Mouse (Mus musculus) lung, postnatal 25 days (tissue): ENCODE measurements at regions not wholly inside any gene's neighbourhood (a gene's known extent, or its start where the extent isn't known, plus 50 kb on each side); places are given as distances from the start of the nearest gene placed in this dataset.

Experiments used
- DNase-seq: peaks from one replicate; pipeline ENCODE4 v3.0.0; 2022; ENCODE audit warnings: low spot score

DNA sequence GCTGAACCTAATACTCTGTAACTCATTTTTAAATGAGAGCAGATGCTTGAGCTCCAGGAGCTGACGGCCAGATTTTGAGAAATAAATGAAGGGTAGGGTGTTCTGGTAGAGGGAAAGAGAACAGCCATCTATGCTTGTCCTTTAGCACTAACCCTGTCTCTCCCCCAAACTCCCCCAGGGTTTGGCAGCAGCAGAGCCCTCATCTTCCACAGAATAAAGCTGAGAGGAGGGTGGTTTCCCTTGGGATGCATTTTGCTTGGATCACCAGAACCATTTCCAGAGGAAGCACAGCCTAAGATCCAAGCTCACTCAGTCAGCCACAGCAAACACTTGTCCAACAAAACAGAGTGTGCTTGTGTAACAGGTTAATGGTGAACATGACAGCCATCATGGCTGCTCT lies 464.8 kb upstream of the Marcks start:
- DNase-seq: no peak

DNA sequence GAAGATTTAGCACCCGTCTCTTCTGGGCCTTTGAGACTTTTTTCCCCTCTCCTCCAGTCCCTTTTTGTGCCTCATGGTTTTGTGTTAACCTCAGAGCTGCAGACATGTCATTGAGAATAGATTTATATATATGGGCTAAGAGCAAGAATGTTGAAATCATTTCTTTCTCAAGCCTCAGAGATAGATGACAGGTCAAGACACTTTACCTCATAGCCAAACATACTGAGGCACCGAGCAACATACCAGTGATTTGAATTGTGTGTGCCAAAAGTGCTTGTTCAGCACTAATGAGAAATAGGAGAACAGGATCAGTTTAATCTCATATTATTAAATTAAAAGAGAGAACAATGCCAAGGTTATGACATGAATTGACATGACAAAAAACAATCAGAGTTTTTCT lies 464.2 kb upstream of the Marcks start:
- DNase-seq: no peak

DNA sequence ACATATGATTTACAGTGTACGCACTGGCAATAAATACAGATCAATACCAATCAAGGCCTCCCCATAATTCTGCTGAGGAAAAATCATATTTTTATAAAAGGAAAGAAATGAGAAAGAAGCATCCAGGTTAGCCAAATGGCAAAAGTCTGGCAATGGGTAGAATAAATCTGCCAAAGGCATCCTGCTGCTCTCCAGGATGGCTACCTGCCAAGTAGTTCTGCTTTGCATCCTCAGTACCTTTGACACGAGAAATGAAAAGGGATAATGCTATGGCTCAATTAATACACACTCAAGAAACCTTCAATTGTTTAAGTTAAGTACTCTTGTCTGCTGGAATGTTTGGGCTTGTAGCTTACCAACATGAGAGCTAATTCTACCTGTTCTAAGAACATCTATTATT lies 451.2 kb upstream of the Marcks start:
- DNase-seq: no peak

DNA sequence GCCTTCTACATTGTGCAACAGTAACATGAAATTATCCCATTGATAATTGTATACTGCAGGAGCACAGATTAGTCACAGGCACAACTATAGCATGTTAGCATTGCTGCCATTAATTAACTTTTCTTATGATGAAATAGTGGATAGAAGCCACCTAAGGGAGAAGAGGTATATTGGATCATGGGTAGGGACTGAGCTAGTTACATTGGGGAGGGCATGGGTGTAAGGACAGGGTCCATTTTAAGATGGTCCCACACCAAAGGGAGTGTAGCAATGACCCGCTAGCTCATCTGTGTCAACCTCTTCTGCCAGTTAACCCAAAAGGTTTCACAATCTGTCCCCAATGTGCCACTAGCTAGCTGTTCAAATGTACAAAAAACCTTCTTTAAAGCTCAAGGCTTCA lies 450.3 kb upstream of the Marcks start:
- no peak for DNase-seq

DNA sequence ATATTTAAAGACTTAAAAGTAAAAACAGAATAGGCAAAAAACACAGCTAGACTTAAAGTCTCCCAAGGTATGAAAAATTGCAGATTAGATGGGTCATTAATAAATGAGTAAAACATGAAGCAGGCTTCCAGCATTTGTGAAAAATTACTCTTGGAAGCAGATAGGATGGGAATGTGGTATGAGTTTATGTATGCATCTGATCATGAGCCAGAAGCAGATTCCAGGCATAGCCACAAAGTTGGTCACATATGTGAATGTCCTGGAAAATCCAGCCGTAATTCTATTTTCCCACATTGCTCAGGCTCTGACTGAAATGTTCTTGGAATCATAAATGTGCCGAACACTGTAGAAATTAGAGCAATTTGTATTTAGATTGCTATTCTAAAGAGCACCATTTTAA lies 432.5 kb upstream of the Marcks start:
- no peak for DNase-seq

DNA sequence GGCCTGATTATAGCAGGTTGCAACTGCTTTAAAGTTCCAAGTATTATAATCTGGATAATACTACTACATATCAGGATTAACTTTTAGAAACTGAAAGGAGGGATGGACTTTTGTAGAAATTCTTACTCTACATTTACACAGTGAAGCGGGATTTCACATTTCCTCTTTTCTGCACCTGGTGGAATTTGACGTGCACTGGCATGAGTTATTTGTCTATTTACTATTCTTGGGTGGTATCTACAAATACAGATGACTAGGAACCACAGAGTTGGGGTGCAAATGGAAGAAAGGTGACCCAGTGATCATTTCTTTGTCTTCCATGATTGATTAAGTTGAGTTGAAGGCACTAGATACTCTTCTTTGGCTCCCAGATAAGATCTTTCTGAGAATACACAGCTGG lies 423.0 kb upstream of the Marcks start:
- DNase-seq: no peak

DNA sequence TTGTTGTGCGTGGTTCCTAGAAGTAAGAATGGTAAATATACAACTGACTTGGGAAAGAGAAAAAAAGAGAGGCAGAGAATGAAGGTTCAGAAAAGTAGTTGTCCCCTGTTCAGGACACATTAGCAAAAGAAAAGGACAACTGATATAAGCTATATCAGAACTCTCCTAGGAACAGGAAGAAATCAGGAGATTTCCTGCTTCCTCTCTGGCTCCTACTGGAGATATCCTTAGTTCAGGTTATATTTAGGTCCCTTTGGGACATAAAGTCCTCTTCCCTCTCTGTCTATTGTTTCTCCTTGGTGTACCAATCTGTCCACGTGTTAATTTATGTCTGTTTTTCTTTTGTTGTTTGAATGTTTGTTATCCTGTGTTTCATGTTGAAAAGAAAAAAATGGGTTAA lies 410.7 kb upstream of the Marcks start:
- DNase-seq: no peak

DNA sequence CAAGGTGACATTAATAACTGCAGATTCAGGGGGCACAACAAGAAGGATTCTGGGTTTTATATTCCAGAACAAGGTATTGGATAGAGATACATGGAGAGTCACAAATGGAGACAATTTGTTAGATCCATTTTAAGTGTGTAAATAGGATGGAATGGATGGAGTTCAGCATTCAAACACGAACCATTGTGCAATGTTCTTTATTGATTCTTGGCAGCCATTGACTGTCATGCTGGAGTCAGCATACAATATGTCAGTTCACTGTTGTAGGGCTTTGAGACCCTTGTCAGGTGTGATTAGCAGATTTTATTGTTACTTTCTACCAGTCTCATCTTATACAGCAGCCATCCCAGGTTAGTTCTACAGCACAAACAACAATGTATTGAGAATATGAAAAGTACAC lies 402.0 kb upstream of the Marcks start:
- no peak for DNase-seq

DNA sequence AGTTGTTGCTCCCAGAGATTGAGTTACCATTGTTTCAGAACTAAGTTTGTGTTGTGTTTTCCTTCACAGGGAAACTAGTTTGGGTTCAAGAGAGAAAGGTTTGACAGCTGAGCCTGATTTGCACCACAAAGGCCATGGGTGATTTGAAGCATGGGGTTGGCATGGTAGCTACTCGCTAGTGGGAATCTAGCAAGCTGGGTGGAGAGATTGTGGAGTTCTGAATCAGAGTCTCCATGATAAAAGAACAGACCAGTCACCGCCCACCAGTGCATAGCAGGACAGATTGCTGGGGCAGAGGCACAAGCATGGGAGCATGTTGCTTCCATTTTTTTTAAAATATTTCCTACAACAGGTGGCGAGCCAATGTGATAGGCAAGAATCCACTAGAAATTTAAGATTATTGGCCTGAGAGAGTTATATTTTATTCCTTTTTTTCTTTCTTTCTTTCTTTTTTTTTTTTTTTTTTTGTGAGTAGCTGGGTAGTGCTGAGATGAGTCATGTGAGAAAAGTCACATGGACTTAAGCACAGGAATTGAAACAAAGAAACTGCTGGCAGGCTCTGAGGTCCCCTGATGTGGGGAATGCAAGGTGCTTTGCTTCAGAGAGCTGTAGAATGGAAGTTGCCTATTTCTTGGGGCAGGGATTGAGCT lies 367.4 kb upstream of the Marcks start:
- DNase-seq: no peak

DNA sequence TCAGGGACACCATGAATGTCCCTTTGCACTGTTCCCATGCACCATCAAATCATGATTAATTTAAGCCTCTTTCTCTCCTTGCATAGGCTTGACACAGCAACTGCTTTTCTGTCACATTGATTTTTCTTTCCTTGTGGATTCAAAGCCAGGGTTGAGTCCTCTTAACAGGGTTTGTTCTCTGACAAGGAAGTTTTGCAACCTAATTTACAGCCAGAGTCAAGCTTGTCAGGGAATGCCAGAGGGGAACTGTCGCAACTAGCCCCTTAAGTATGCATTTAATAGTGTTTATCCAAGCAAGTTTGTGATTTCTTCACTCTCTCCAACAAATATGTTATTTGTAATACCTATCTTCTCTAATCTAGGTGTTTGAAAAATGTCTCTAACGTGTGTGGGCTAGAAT lies 365.7 kb upstream of the Marcks start:
- DNase-seq: peak; percentile 37

DNA sequence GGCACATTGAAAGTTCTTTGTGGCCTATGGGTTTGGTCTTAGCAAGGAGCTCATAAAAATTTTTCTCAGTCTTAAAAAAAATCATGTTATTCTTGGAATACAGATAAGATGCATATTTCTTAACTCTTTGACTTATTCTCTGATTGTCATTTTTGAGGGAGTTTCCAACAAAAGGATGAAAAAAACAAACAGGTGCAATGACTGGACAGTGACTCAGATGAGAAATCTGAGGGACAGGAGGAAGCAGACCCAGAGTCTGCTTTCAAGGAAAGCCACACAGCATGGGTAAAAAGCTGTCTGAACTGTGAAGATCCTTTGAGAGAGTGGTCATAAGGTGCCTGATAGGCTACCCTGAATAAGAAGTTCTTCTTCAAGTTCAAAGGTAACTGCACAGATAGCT lies 363.8 kb upstream of the Marcks start:
- no peak for DNase-seq

DNA sequence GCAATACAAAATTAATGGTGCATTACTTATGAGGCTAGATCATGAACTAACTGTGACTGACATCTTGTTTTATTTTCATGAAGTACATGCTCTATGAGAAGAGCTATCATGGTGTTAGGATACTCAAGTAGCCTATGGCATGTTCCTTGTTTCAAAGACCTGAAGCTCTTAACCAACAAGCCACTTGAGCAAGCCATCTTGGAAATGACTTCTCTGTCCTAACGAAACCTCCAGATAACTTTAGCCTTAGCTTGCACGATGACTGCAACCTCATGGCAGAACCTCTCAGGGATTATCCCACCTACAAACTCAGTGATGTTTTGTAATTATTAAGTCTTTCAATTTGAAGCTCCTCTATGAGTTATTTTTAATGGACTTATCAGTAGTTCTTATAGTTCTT lies 362.3 kb upstream of the Marcks start:
- DNase-seq: no peak

DNA sequence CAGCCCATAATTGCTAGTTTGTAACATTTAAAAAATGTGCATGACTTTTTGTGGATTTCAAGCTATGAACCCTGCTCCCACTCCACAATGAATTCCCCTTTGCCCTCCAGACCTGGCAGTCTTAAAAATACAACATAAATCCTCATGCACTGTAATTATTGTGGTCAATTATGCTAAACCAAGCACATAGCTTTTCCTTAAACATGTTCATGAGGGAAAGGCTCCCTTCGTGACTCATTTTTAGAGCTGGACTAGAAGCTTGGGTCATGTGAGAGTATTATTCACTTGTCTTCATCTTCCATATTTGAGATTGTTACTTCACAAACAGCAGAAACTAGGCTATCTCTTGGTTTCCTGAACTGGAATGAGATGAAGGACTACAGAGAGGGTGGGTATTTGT lies 356.7 kb upstream of the Marcks start:
- DNase-seq: no peak

DNA sequence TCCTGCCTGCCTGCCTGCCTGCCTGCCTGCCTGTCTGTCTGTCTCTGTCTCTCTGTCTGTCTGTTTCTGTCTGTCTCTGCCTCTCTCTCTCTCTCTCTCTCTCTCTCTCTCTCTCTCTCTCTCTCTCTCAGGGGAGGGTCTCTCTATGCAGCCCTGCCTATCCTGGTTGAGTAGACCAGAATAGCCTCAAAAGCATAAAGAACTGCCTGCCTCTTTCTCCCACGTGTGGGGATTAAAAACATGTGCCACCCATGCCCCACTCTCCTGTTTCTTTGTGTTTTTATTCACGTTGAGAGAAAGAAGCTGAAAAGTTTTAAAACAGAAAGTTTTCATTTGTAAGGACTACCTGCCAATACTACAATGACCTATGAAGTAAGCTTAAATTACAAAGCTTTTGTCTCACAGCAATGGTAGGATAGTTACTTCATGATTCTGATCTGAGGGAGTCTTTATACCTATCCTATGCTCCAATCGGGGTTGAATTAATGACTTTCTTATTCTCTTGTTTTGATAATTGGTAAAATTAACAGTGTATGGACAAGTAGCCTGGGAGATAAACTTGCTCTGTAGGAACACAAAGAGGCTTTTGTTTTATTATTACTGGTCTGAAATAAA lies 355.9 kb upstream of the Marcks start:
- DNase-seq: no peak

DNA sequence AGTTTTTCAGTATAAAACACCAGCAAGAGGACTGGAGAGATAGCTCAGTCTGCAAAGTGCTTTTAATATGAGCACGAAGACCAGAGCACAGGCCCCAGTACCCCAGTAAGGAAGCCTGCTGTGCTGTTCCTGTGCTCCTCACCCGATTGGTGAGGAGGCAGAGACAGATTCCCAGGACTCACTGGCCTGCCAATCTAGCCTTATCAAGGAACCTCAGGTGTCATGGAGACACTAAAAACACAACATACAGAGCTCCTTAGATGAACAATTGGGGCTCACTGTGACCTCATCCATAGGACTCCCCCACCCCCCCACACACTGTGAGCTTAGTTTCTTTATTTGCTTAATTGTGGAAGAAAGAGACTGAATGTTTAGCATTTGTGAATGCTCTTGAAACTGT lies 355.4 kb upstream of the Marcks start:
- DNase-seq: no peak

DNA sequence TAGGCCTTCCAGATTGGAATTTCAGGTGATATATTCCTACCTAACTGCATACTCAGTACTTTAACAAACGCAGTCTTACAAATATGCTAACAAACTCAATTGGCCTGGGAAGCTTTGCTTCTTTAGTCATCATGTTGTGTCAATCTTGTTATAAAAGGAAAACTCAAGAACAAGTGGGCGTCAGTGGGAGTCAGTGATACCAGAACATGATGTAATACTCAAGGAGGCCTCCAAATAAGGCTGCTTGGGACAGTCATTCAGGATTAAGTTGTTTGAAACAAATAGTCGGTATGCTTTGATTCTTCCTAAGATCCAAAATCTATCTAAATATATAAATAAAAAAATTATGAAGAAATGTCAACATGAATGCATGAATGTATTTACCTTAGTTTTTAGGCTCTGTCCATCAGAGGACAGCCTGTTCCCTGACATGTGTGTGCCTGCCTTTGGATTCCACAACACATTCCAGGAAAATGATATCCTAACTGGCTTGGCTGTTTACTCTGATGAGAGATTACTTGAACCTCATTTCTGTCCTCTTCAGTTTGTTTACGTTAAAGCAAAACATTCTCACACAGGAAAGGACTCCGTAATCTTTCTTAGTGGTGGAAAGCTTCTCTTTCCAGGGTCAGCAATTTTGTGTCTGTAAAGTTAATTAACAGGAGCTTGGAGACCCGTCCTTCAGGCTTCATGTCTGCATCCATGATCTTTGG lies 345.7 kb upstream of the Marcks start:
- peak; percentile 73 for DNase-seq

DNA sequence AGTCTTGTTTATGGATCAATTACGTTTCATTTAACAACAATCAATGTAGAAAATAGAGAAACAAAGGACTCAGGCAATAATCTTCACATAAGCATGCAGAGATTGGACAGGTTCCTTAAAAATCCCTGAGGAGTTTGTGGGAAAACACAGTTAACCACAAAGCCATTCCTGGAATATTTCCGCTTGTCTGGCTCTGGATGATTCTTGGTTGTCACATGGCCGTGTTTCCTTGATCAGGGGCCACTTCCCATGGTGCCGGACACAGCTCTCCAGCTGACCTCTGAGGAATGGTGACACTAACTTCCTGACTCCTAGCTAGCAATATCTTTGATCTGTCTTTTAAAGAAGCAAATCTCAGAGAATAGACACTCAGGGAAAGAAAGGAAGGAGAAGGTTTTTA lies 344.8 kb upstream of the Marcks start:
- peak; percentile 51 for DNase-seq

DNA sequence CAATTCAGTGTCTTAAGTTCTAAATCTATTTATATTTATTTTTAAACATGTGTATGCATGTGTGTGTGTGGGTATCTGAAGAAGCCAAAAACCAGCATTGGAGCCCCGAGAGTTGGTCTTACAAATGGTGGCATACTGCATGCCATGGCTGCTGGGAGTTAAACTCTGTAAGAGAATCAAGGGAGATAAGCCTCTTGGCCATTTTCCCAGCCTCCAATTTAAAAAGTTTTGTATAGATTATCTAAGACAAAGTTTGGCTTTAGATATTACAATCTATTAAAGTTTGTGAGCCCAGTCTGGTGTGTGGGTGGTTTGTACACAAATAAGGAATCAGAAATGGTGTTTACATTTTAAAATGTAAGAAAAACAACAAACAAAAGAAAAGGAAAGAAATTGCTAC lies 343.2 kb upstream of the Marcks start:
- DNase-seq: no peak

DNA sequence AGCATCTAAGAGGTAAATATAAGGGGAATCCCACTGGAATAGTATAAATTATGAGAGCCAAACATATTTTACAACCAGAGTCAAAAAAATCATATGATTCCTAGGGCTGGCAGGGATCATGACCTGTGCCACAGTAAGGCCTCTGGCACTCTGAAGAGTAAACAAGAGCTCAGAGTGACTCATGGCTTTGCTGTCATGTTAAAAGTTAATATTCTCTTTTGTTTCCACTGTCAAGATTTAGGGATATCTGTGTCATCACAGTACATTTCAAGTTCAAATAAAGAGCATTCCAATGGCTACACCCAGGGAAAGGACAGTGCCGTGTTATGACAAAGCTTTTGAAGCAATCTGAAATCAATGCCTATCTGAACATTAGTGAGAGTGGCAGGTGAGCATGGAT lies 341.6 kb upstream of the Marcks start:
- no peak for DNase-seq

DNA sequence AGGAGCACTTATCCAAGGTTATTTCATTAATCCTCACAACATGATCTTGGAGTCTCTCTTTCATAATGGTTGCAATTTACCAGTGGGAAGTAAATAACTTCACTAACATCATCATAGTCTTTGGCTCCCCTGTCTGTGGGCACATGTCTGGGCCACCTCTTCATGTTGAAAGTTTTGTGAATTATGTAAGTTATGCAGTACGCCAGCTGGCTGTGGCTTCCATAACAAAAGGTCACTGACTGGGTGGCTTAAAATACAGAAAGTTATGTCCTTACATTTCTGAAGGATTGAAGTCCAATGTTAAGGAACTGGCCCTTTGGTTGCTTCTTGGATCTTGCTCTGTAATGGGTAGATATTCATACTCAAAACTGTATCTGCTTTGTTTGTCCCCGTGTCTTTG lies 339.4 kb upstream of the Marcks start:
- peak; percentile 29 for DNase-seq

DNA sequence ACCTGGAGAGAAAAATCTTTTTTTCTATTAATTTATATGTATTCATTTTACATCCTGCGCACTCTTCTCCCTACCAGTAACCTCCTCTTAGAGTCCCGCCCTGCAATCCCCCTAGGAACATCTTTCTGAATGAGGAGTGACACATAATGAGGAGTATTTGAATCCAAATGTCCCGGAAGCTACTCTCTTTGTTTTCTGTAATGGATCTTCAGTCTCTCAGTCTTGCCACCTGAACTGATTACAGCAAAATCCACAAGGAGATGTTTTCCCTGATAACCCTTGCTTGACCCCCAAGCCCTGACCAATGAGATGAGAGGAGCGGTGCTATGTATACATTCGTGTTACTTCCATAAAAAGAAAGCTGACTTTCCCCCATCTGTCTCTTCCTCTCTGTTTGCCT lies 334.4 kb upstream of the Marcks start:
- DNase-seq: no peak

DNA sequence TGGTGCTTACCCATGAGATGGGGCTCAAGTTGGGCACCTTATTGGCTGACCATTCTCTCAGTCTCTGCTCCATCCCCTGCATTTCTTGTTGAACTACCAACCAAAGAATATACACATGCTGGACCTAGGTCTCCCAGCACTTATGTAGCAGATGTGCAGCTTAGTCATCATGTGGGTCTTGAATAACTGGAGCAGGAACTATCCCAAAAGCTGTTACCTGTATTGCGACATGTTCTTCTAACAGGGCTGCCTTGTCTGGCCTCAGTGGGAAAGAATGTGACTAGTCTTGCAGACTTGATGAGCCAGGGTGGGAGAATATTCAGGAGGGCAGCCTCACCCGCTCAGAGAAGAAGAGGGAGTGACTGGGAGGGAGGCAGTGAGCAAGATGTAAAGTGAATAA lies 318.7 kb upstream of the Marcks start:
- no peak for DNase-seq

DNA sequence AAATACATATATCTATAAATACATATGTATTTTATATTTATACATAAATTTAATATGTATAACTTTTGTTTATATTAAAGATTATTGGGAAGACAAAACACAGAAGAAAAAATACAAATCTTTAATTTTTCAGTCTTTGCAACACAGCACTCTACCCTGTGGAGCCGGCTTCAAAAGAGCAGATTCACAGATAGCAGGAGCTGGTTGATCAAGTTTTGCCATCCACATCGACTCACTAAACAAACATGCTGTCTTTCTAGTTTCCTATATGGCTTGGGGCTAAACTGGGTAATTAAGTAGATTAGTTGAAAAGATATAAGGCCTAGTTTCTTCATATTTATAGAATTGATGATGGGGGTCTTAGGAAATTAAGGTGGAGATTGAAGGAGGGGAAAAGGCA lies 311.2 kb upstream of the Marcks start:
- DNase-seq: no peak
